8 mouse cellular contexts compared by ENCODE assay signal in genomic region chr12:8326825-8327674, GRCm38 (mm10). TPM values are rescaled to one million over a fixed set of nuclear protein-coding genes. Genes with fewer than 3 reads are reported as not detected.
A peak's percentile ranks its signal among the peaks of the same experiment; 100 is the strongest.
DNase-seq lines count a peak whose midpoint lies in the region; ATAC-seq lines count a peak whose summit lies in the region.

No protein-coding gene starts in this region.

- DNase-seq in gastrocnemius, postnatal 10 days: peak; percentile 97
- peak; percentile 89 for DNase-seq in induced T-regulatory cell, adult 2 months (ENCODE audit: low read depth)
- DNase-seq in left cerebral cortex, adult 8-10 months (ENCODE audit: low spot score in 2 of 2): peak; percentile 88 to 98
- peak; percentile 96 to 98 for DNase-seq in right cerebral cortex, postnatal 10 days (ENCODE audit: low spot score in 2 of 2)
- DNase-seq in urinary bladder, postnatal 14 days (ENCODE audit: low spot score): peak; percentile 92

- peak; percentile 91 for ATAC-seq in activated CD4-positive, CD25-positive, alpha-beta regulatory T cell, adult 4 months
- ATAC-seq in common myeloid progenitor, adult 5-6 weeks (replicated peaks; ENCODE audit: low read depth, poor library complexity, severe bottlenecking): peak; percentile 97
- ATAC-seq in megakaryocyte progenitor cell, adult 5-6 weeks (replicated peaks; ENCODE audit: poor library complexity): peak; percentile 96

RNA-seq across cellular contexts. Expression of gene Hs1bp3, which starts 13.8 kb away (rescaled TPM):
- 1 to 10 TPM; 3.3 TPM for polyA plus RNA-seq in activated CD4-positive, CD25-positive, alpha-beta regulatory T cell, adult 4 months (2017; shearing (Covaris generic))
- 1.4 and 6.9 TPM in 2 replicates for total RNA-seq in common myeloid progenitor, adult 5-6 weeks (2017)
- total RNA-seq in gastrocnemius, postnatal 10 days (2021): 1 to 10 TPM; 6.2 to 7.7 TPM
- total RNA-seq in left cerebral cortex, adult 8-10 months (2022): 10 to 100 TPM; 14.4 to 17.1 (median 15.6) TPM
- 5.6 and 8.3 TPM in 2 replicates for total RNA-seq in megakaryocyte progenitor cell, adult 5-6 weeks (2015)
- total RNA-seq in megakaryocyte progenitor cell, adult 5-6 weeks (2017): 4.4 and 7.4 TPM in 2 replicates

RNA-seq across cellular contexts. Expression of gene Gdf7, which starts 25.3 kb away (rescaled TPM):
- polyA plus RNA-seq in activated CD4-positive, CD25-positive, alpha-beta regulatory T cell, adult 4 months (2017; shearing (Covaris generic)): not detected
- not detected in 2 replicates for total RNA-seq in common myeloid progenitor, adult 5-6 weeks (2017)
- not detected for total RNA-seq in gastrocnemius, postnatal 10 days (2021)
- under 1 TPM; 0.51 to 0.98 (median 0.82) TPM for total RNA-seq in left cerebral cortex, adult 8-10 months (2022)
- not detected in 2 replicates for total RNA-seq in megakaryocyte progenitor cell, adult 5-6 weeks (2015)
- not detected in 2 replicates for total RNA-seq in megakaryocyte progenitor cell, adult 5-6 weeks (2017)

Comparison
In these comparisons a context has a peak if more than half of its experiments do, and no peak if none do; other contexts are left out.
1. Peak in every context shown above with its lines: DNase-seq and ATAC-seq.